Mouse (Mus musculus) C2C12 (cell line): ENCODE results near the gene Fuk. TPM values are rescaled to one million over a fixed set of nuclear protein-coding genes. Genes with fewer than 3 reads are reported as not detected.

Source experiments
- H3K27me3 ChIP-seq: one replicate; pipeline ENCODE4 v1.6.1; 2011; ENCODE audit not compliant: control insufficient read depth, insufficient read depth, insufficient read length
- H3K36me3 ChIP-seq: one replicate; pipeline ENCODE4 v1.6.1; 2011; ENCODE audit not compliant: control insufficient read depth, insufficient read depth
- H3K4me3 ChIP-seq: one replicate; pipeline ENCODE4 v1.5.1; 2011; ENCODE audit warnings: mild to moderate bottlenecking, control low read depth; ENCODE audit not compliant: poor library complexity, insufficient read depth, severe bottlenecking
- H3K79me2 ChIP-seq: one replicate; pipeline ENCODE4 v1.6.1; 2011; ENCODE audit not compliant: control insufficient read depth, insufficient read depth
- H3K79me3 ChIP-seq: one replicate; pipeline ENCODE4 v1.6.1; 2011; ENCODE audit warnings: low read depth, control low read depth
- H3ac ChIP-seq: one replicate; pipeline ENCODE3; 2011; ENCODE audit warnings: low read depth; ENCODE audit not compliant: control insufficient read depth, insufficient read length
- CEBPB ChIP-seq: IDR thresholded peaks from one replicate; pipeline ENCODE4 v1.6.1; 2011; ENCODE audit warnings: low read depth, mild to moderate bottlenecking, control low read depth, moderate library complexity
- CTCF ChIP-seq: IDR thresholded peaks from one replicate; pipeline ENCODE4 v1.5.1; 2011; ENCODE audit not compliant: control insufficient read depth, insufficient read depth, insufficient read length
- FOSL1 ChIP-seq: IDR thresholded peaks from one replicate; pipeline ENCODE4 v1.8.0; 2011; ENCODE audit warnings: mild to moderate bottlenecking, low read length; ENCODE audit not compliant: poor library complexity, insufficient read depth, severe bottlenecking
- MAX ChIP-seq: IDR thresholded peaks from one replicate; pipeline ENCODE4 v1.6.1; 2011; ENCODE audit warnings: mild to moderate bottlenecking, control low read depth
- MYOD1 ChIP-seq: IDR thresholded peaks from one replicate; pipeline ENCODE4 v1.6.1; 2011; ENCODE audit warnings: low read depth; ENCODE audit not compliant: control insufficient read depth, insufficient read length
- MYOG ChIP-seq: IDR thresholded peaks from one replicate; pipeline ENCODE4 v1.6.1; 2011; ENCODE audit not compliant: control insufficient read depth, insufficient read length; ENCODE audit errors: extremely low read depth
- USF1 ChIP-seq: IDR thresholded peaks from one replicate; pipeline ENCODE4 v1.6.1; 2011; ENCODE audit warnings: low read depth, mild to moderate bottlenecking, control low read depth, moderate library complexity
- polyA plus RNA-seq: library from polyadenylated mRNA; unstranded; fragments of >200 nt; fragmentation: generic; extraction: Trizol; gene quantifications from one replicate; pipeline ENCODE4 v1.2.1, GENCODE M21; 2012; ENCODE audit warnings: missing spikeins

Gene Fuk
- polyA plus RNA-seq, 1 experiment, result 6.4 TPM

GRCm38 (mm10) chr8:110902579-110902965 lies 284 bp upstream of the Fuk start:
- H3K79me3 ChIP-seq, result no peaks in the 10 kb centered on the region
- no peak for TF ChIP-seq USF1
- TF ChIP-seq CEBPB, result no peak
- no peak for TF ChIP-seq CTCF
- TF ChIP-seq FOSL1, result no peak
- no peak for TF ChIP-seq MYOD1
- no peak for TF ChIP-seq MYOG
- no peak for TF ChIP-seq MAX
- no peaks in the 10 kb centered on the region for H3K27me3 ChIP-seq
- H3K79me2 ChIP-seq, result no peaks in the 10 kb centered on the region
- peak overlapping the region; percentile 64 for H3K4me3 ChIP-seq
- no peak overlapping the region for H3ac ChIP-seq
- H3K36me3 ChIP-seq, result no peaks in the 10 kb centered on the region

GRCm38 (mm10) chr8:110901056-110901455 lies 1.2 kb downstream of the Fuk start:
- TF ChIP-seq MYOD1, result no peak
- TF ChIP-seq MAX, result no peak
- no peak for TF ChIP-seq CTCF
- no peak for TF ChIP-seq FOSL1
- no peak for TF ChIP-seq MYOG
- no peak for TF ChIP-seq CEBPB
- no peaks in the 10 kb centered on the region for H3K79me2 ChIP-seq
- no peaks in the 10 kb centered on the region for H3K36me3 ChIP-seq
- H3K4me3 ChIP-seq, result no peak overlapping the region
- H3K27me3 ChIP-seq, result no peaks in the 10 kb centered on the region
- no peaks in the 10 kb centered on the region for H3K79me3 ChIP-seq
- H3ac ChIP-seq, result no peak overlapping the region

GRCm38 (mm10) chr8:110897495-110897894 lies 4.8 kb downstream of the Fuk start:
- no peaks in the 10 kb centered on the region for H3K79me2 ChIP-seq
- no peak overlapping the region for H3K4me3 ChIP-seq
- H3K36me3 ChIP-seq, result no peaks in the 10 kb centered on the region
- TF ChIP-seq CEBPB, result no peak
- TF ChIP-seq MYOG, result no peak
- no peak for TF ChIP-seq FOSL1
- TF ChIP-seq CTCF, result no peak
- TF ChIP-seq MYOD1, result no peak
- TF ChIP-seq MAX, result no peak
- no peak overlapping the region for H3ac ChIP-seq
- no peaks in the 10 kb centered on the region for H3K27me3 ChIP-seq
- no peaks in the 10 kb centered on the region for H3K79me3 ChIP-seq

GRCm38 (mm10) chr8:110895812-110896211 lies 6.5 kb downstream of the Fuk start:
- Histone ChIP-seq H3K27me3 (no peaks in the 10 kb centered on the region), H3K79me3 (no peaks in the 10 kb centered on the region), H3ac (no peak overlapping the region), H3K79me2 (no peaks in the 10 kb centered on the region), H3K36me3 (no peaks in the 10 kb centered on the region), H3K4me3 (no peak overlapping the region)
- TF ChIP-seq CEBPB (no peak), MYOG (no peak), MYOD1 (no peak), FOSL1 (no peak), MAX (no peak), USF1 (no peak), CTCF (no peak)

GRCm38 (mm10) chr8:110895254-110895653 lies 7.0 kb downstream of the Fuk start:
- no peaks in the 10 kb centered on the region for H3K36me3 ChIP-seq

GRCm38 (mm10) chr8:110894851-110895250 lies 7.4 kb downstream of the Fuk start:
- no peaks in the 10 kb centered on the region for H3K27me3 ChIP-seq
- no peak overlapping the region for H3ac ChIP-seq
- TF ChIP-seq USF1, result no peak
- TF ChIP-seq MAX, result no peak
- TF ChIP-seq FOSL1, result no peak
- no peak for TF ChIP-seq MYOG
- no peak for TF ChIP-seq CTCF
- TF ChIP-seq CEBPB, result no peak
- TF ChIP-seq MYOD1, result no peak
- H3K36me3 ChIP-seq, result no peaks in the 10 kb centered on the region
- no peaks in the 10 kb centered on the region for H3K79me3 ChIP-seq
- H3K79me2 ChIP-seq, result no peaks in the 10 kb centered on the region
- H3K4me3 ChIP-seq, result no peak overlapping the region

More at GRCm38 (mm10) chr8:110895254-110895653, 7.0 kb downstream of the Fuk start:
- no peaks in the 10 kb centered on the region for H3K27me3 ChIP-seq
- no peak overlapping the region for H3K4me3 ChIP-seq
- H3K79me3 ChIP-seq, result no peaks in the 10 kb centered on the region
- no peak for TF ChIP-seq FOSL1
- no peak for TF ChIP-seq CEBPB
- no peak for TF ChIP-seq MYOG
- no peak for TF ChIP-seq USF1
- no peak for TF ChIP-seq MYOD1
- TF ChIP-seq CTCF, result no peak
- TF ChIP-seq MAX, result no peak
- no peak overlapping the region for H3ac ChIP-seq
- no peaks in the 10 kb centered on the region for H3K79me2 ChIP-seq
